Mouse (Mus musculus): ENCODE results near the gene Prrt1.

DNA sequence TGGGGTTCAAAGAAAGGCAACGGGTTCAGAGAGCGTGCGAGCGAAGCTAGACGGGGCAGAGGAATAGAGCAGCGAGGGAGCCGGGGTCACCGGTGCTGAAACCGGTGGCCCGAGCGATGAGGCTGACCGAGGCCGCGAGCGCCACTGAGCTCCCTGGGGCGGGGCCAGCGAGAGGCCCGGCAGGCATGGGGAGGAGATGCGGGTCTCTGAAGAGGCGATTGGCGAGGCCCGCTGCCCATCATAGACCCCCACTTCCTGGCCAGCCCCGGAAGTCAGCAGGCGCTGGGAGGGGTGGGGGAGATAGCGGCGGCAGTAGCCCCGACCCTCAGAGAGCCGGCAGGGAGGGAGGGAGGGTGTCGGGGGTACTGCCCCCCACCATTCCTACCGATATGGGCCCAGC is 23.7 kb upstream of the Prrt1 start:
- TF ChIP-seq CTCF (IDR thresholded peaks at IDR 0.05; ENCODE audit: borderline replicate concordance, insufficient read depth, low read length) (no peak), POLR2A (IDR thresholded peaks at IDR 0.05; ENCODE audit: low read depth, low read length) (peak; percentile 88)

Data from embryonic fibroblast, embryonic 13.5 days (primary cell).